Mouse (Mus musculus) CH12.LX (cell line): Measurements from ENCODE around the gene Med25.

Experiments
- CHD2 ChIP-seq: IDR thresholded peaks from 2 replicates; pipeline ENCODE4 v1.6.1; 2011; ENCODE audit warnings: low read length, improper control_type of control experiment
- CTCF ChIP-seq, 2 experiments: IDR thresholded peaks in 1 of 2; conservative IDR thresholded peaks in 1 of 2; 2 replicates each; pipeline ENCODE4 v1.5.1; 2011 to 2012; ENCODE audit warnings: low read depth in 2 of 2, low read length in 2 of 2, improper control_type of control experiment in 1 of 2, inconsistent platforms in 1 of 2, mild to moderate bottlenecking in 1 of 2, moderate library complexity in 1 of 2
- ELF1 ChIP-seq: IDR thresholded peaks from 2 replicates; pipeline ENCODE4 v1.6.1; 2014; ENCODE audit warnings: low read depth, mild to moderate bottlenecking, inconsistent platforms, low read length, improper control_type of control experiment
- EP300 ChIP-seq: IDR thresholded peaks from 2 replicates; pipeline ENCODE4 v1.6.1; 2011; ENCODE audit warnings: low read length, improper control_type of control experiment
- JUN ChIP-seq: IDR thresholded peaks from 2 replicates; pipeline ENCODE4 v1.6.1; 2011; ENCODE audit warnings: low read depth, mild to moderate bottlenecking, low read length, improper control_type of control experiment, moderate library complexity; ENCODE audit not compliant: insufficient read depth
- KAT2A ChIP-seq: IDR thresholded peaks from 2 replicates; pipeline ENCODE4 v1.6.1; 2012; ENCODE audit warnings: low read length, improper control_type of control experiment, inconsistent platforms; ENCODE audit not compliant: insufficient replicate concordance
- POLR2A ChIP-seq: IDR thresholded peaks from 2 replicates; pipeline ENCODE4 v1.6.1; 2011; ENCODE audit warnings: low read depth, mild to moderate bottlenecking, improper control_type of control experiment, low read length
- RAD21 ChIP-seq: IDR thresholded peaks from 2 replicates; pipeline ENCODE4 v1.6.1; 2011; ENCODE audit warnings: low read depth, mild to moderate bottlenecking, low read length, improper control_type of control experiment, moderate library complexity
- RCOR1 ChIP-seq: conservative IDR thresholded peaks from 2 replicates; pipeline ENCODE4 v1.6.1; 2012; ENCODE audit warnings: low read depth, mild to moderate bottlenecking, inconsistent platforms, low read length, improper control_type of control experiment
- TBP ChIP-seq: conservative IDR thresholded peaks from 2 replicates; pipeline ENCODE4 v1.6.1; 2011; ENCODE audit warnings: low read depth, low read length, improper control_type of control experiment
- USF1 ChIP-seq: IDR thresholded peaks from 2 replicates; pipeline ENCODE4 v1.6.1; 2014; ENCODE audit warnings: low read depth, mild to moderate bottlenecking, inconsistent platforms, low read length, improper control_type of control experiment
- ZNF384 ChIP-seq: IDR thresholded peaks from 2 replicates; pipeline ENCODE4 v1.6.1; 2012; ENCODE audit warnings: low read depth, low read length, improper control_type of control experiment, inconsistent platforms

GRCm38 (mm10) chr7:44851625-44852234, 40.8 kb downstream of the Med25 start:
- TF ChIP-seq POLR2A (no peak), RCOR1 (no peak), CTCF (conservative IDR thresholded peaks at IDR 0.05 in 1 of 2, IDR thresholded peaks at IDR 0.05 in 1 of 2; ENCODE audit: low read depth in 2 of 2, low read length in 2 of 2) (no peak), EP300 (no peak), RAD21 (no peak), KAT2A (no peak), ZNF384 (no peak), CHD2 (no peak), USF1 (no peak), JUN (no peak), ELF1 (no peak), TBP (no peak)
